Mouse (Mus musculus): ENCODE data around the gene Tjp2. TPM values are rescaled to one million over a fixed set of nuclear protein-coding genes. Genes with fewer than 3 reads are reported as not detected.
"Not testable (repeated sequence)": the region's sequence is repeated elsewhere in the genome, so short reads cannot be mapped to it uniquely, and the experiment has no call there.

Tjp2 gene
- polyA plus RNA-seq, 1 experiment, result 8.9 TPM

GRCm38 (mm10) chr19:24118775-24119174 lies 106.1 kb downstream of the Tjp2 start:
- Histone ChIP-seq H3K9me3 (no peaks in the 10 kb centered on the region), H3K4me1 (peaks cover 4% of the 10 kb centered on the region; the same call in 1 of the 2 replicates), H3K36me3 (replicated peaks; ENCODE audit: low read length) (peaks cover 66% of the 10 kb centered on the region), H3K4me3 (replicated peaks) (no peak overlapping the region), H3K27me3 (replicated peaks) (no peaks in the 10 kb centered on the region)
- TF ChIP-seq FLI1 (IDR thresholded peaks at IDR 0.05; ENCODE audit: low read length) (no peak), GATA1 (IDR thresholded peaks at IDR 0.05; ENCODE audit: borderline replicate concordance, low read length) (no peak)

DNA sequence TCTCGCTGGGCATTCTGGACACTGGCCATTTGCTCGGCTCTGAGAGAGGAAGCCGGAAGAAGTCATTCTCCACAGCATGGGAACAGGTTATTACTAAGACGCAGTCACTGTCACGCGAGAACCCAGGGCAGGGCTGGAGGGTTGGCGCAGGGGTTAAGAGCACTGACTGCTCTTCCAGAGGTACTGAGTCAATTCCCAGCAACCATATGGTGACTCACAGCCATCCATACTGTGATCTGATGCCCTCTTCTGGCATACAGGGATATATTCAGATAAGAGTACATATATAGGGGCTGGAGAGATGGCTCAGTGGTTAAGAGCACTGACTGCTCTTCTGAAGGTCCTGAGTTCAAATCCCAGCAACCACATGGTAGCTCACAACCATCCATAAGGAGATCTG lies 113.2 kb downstream of the Tjp2 start:
- TF ChIP-seq FLI1 (IDR thresholded peaks at IDR 0.05; ENCODE audit: low read length) (no peak), GATA1 (IDR thresholded peaks at IDR 0.05; ENCODE audit: borderline replicate concordance, low read length) (no peak)
- no peaks in the 10 kb centered on the region for H3K9me3 ChIP-seq

DNA sequence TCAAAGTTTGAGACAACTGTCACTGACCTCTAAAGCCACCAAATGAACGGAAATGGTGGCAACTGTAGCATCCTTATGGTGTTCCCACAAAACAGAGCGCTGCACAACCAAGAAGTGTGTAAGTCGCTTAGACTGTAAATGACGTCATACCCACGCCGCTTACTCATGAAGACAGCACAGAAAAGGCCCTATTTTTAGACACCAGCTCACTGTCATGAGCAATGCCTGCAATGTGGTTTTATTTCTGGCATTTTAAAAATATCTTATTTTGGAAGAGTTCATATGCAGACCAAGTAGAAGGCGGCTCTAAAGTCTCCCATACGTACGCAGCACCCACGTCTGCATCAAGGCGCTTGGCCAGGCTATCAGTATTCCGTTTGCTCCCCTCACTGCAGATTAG lies 117.1 kb downstream of the Tjp2 start:
- Histone ChIP-seq H3K9me3 (no peaks in the 10 kb centered on the region), H3K4me1 (peaks cover 9% of the 10 kb centered on the region; the same call in 1 of the 2 replicates), H3K27me3 (replicated peaks) (no peaks in the 10 kb centered on the region), H3K4me3 (replicated peaks) (no peak overlapping the region), H3K36me3 (replicated peaks; ENCODE audit: low read length) (peaks cover 61% of the 10 kb centered on the region)
- TF ChIP-seq FLI1 (IDR thresholded peaks at IDR 0.05; ENCODE audit: low read length), result no peak
- no peak for TF ChIP-seq GATA1 (IDR thresholded peaks at IDR 0.05; ENCODE audit: borderline replicate concordance, low read length)

More for the DNA sequence above, 113.2 kb downstream of the Tjp2 start:
- H3K4me1 ChIP-seq, result peaks cover 9% of the 10 kb centered on the region; the same call in 1 of the 2 replicates
- H3K36me3 ChIP-seq (replicated peaks; ENCODE audit: low read length), result peaks cover 76% of the 10 kb centered on the region
- H3K4me3 ChIP-seq (replicated peaks), result no peak overlapping the region
- no peaks in the 10 kb centered on the region for H3K27me3 ChIP-seq (replicated peaks)

DNA sequence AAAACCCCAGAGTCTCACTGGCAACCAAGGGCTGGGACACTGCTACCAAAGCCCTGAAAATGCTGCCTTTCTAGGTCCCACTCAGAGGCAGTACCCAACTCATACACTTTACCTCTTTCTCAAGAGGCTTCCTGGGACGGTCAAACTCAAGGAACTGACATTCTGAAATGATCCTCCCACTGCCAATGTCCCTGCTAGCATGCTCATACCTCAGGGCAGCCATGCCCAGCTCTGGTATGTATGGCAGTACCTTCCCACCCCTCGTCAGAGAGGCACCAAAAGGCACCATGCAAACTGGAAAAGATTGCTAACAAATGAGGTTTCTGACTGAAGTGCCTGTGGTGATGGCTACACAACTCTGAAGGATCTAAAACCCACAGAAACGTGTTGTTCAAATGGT lies 121.0 kb downstream of the Tjp2 start:
- Histone ChIP-seq H3K4me1 (peaks cover 5% of the 10 kb centered on the region; the same call in 1 of the 2 replicates), H3K27me3 (replicated peaks) (no peaks in the 10 kb centered on the region), H3K9me3 (no peaks in the 10 kb centered on the region), H3K36me3 (replicated peaks; ENCODE audit: low read length) (peaks cover 53% of the 10 kb centered on the region), H3K4me3 (replicated peaks) (no peak overlapping the region)
- TF ChIP-seq GATA1 (IDR thresholded peaks at IDR 0.05; ENCODE audit: borderline replicate concordance, low read length) (no peak), FLI1 (IDR thresholded peaks at IDR 0.05; ENCODE audit: low read length) (no peak)

DNA sequence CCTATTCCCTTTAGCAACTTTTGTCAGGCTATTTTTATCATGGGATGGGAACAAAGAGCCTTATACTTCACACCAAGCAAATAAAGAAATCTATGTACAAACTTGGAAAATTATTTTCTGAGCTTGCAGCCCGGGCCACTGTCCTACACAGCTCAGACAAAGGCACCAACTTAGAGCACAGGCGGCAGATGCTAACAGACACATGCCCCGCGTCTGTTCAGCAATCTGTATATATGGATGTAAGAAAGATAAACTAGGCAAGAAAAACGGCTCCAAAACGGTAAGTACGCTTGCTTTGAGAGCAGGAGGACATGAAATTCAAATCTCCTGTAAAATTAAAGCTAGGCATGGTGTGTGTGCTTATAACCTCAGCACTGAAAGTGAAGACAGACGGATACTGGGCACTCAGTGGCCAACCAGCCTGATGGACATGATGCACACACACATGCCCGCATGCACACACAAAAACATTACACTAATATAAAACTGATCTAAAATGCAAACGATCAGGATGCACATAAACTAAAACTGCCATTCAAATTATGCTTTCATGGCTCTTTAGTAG lies 122.2 kb downstream of the Tjp2 start:
- Histone ChIP-seq H3K9me3 (no peaks in the 10 kb centered on the region), H3K27me3 (replicated peaks) (no peaks in the 10 kb centered on the region), H3K36me3 (replicated peaks; ENCODE audit: low read length) (peaks cover 52% of the 10 kb centered on the region), H3K4me3 (replicated peaks) (no peak overlapping the region), H3K4me1 (peaks cover 2% of the 10 kb centered on the region; the same call in 1 of the 2 replicates)
- TF ChIP-seq FLI1 (IDR thresholded peaks at IDR 0.05; ENCODE audit: low read length), result no peak
- TF ChIP-seq GATA1 (IDR thresholded peaks at IDR 0.05; ENCODE audit: borderline replicate concordance, low read length), result no peak

- TF ChIP-seq FLI1 (IDR thresholded peaks at IDR 0.05; ENCODE audit: low read length) (no peak), GATA1 (IDR thresholded peaks at IDR 0.05; ENCODE audit: borderline replicate concordance, low read length) (no peak)
- Histone ChIP-seq H3K4me3 (replicated peaks) (no peak overlapping the region), H3K9me3 (no peaks in the 10 kb centered on the region), H3K36me3 (replicated peaks; ENCODE audit: low read length) (peaks cover 60% of the 10 kb centered on the region), H3K4me1 (no peaks in the 10 kb centered on the region), H3K27me3 (replicated peaks) (no peaks in the 10 kb centered on the region)
These were observed 123.6 kb downstream of the Tjp2 start for GRCm38 (mm10) chr19:24101183-24101582.

DNA sequence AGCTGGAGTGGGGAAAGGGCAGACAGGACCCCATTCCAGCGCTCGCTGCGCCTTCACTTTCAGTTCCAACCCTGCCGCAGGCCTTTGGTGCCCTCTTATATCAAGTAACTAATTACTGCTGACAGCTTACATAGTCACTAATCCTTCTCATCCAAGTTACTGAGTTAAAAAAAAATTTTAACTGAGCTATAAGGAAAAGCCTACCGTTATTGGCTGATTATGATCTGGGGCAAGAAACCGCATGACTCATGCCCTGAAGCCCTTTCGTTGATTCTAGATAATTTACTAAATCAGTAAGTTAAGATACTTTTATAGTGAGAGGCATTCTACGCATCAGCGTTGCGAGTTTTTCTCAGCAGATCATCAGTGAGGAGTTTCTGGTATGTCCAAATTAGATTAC lies 126.1 kb downstream of the Tjp2 start:
- H3K4me3 ChIP-seq (replicated peaks), result no peak overlapping the region
- no peak for TF ChIP-seq FLI1 (IDR thresholded peaks at IDR 0.05; ENCODE audit: low read length)
- TF ChIP-seq GATA1 (IDR thresholded peaks at IDR 0.05; ENCODE audit: borderline replicate concordance, low read length), result no peak
- no peaks in the 10 kb centered on the region for H3K4me1 ChIP-seq
- no peaks in the 10 kb centered on the region for H3K9me3 ChIP-seq
- peaks cover 67% of the 10 kb centered on the region for H3K36me3 ChIP-seq (replicated peaks; ENCODE audit: low read length)
- H3K27me3 ChIP-seq (replicated peaks), result no peaks in the 10 kb centered on the region

- Histone ChIP-seq H3K9me3 (no peaks in the 10 kb centered on the region), H3K27me3 (replicated peaks) (no peaks in the 10 kb centered on the region), H3K36me3 (replicated peaks; ENCODE audit: low read length) (peaks cover 66% of the 10 kb centered on the region), H3K4me3 (replicated peaks) (no peak overlapping the region), H3K4me1 (no peaks in the 10 kb centered on the region)
- TF ChIP-seq GATA1 (IDR thresholded peaks at IDR 0.05; ENCODE audit: borderline replicate concordance, low read length), result no peak
- TF ChIP-seq FLI1 (IDR thresholded peaks at IDR 0.05; ENCODE audit: low read length), result no peak
These were observed 127.0 kb downstream of the Tjp2 start for GRCm38 (mm10) chr19:24097666-24098455.

DNA sequence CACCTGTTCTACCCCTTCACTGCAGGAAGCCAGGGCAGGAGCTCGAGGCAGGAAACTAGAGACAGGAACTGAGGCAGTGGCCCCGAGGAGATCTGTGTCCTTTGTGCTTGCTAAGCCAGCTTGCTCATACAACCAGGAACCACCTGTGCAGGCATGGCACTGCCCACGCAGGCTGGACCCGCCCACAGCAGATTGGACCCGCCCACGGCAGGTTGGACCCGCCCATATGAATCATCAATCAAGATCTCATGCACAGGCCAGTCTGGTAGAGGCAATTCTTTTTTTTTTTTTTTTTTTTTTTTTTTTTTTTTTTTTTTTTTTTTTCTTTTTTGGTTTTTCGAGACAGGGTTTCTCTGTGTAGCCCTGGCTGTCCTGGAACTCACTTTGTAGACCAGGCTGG lies 132.8 kb downstream of the Tjp2 start:
- peaks cover 25% of the 10 kb centered on the region for H3K36me3 ChIP-seq (replicated peaks; ENCODE audit: low read length)
- H3K9me3 ChIP-seq, result peaks cover 12% of the 10 kb centered on the region
- not testable (repeated sequence) for H3K4me1 ChIP-seq; H3K27me3 ChIP-seq (replicated peaks); H3K4me3 ChIP-seq (replicated peaks)

DNA sequence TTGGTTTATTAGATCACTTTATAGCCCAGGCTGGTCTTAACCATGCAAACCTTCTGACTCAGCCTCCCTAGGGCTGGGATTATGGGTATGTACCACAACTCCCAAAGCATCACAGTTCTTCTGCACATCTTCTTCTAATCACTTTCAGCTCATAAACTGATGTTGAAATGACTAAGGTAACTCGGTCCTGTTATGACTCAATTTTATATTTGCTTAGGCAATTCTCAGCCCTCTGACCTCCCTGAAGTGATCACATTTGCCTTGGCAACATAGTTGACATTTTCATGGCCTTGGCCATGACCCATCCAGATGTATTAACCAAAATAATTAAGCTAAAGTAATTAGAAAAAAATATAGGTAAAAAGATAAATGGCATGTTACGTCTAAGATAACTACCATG lies 134.5 kb downstream of the Tjp2 start:
- peaks cover 8% of the 10 kb centered on the region for H3K36me3 ChIP-seq (replicated peaks; ENCODE audit: low read length)
- TF ChIP-seq FLI1 (IDR thresholded peaks at IDR 0.05; ENCODE audit: low read length), result no peak
- no peak for TF ChIP-seq GATA1 (IDR thresholded peaks at IDR 0.05; ENCODE audit: borderline replicate concordance, low read length)
- H3K9me3 ChIP-seq, result peaks cover 19% of the 10 kb centered on the region
- H3K4me3 ChIP-seq (replicated peaks), result no peak overlapping the region
- no peaks in the 10 kb centered on the region for H3K4me1 ChIP-seq
- no peaks in the 10 kb centered on the region for H3K27me3 ChIP-seq (replicated peaks)
